ENCODE assay signal across 1 mouse cellular context in the genomic region with DNA sequence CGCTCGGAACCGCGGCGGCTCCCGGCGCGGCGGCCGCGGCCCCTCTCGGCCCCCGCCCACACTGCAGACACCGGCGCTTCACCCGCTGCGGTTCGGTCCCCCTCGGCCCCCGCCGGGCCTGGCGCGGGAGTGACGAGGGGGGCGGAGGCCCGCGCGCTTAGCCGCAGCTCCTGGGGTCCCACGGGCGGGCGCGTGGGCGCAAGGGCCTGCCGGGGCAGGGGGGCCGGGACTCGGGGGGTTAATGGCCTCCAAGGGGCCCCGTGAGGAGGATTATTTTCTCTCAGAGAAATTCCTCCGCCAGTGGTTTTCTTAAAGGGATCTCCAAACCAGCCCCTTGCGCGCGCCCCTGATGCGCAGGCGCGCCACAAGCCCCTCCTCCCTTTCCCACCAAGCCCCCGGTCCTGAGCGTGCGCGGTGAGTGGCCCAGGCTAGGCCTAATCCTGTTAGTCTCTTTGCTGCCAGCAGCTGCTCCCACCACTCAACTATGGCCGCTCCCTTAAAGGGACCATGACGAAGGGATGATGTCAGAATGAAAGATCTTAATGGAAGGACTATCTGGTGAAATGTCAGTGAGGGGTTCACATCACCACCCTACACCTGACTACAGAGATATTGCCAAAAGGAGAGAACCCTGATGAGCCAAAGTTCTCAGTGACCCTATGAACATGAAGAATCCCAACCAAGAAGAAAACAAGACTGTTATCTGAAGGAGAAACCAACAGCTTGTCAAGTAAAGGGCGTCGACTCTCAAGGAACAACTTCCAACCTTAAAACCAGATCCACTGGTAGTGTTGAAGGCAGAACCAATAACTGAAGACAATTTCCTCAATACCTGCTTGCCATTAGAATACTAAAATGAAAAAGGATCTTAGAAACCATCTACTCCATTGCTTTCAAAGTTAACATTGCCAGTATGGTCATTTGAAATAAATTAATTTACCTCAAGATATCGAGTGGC.
TF ChIP-seq lines count a peak whose summit lies in the region.

TSS of gene Zmym4 (minus strand) at position 272 of the 958 bp plus-strand sequence.

TF ChIP-seq in CH12.LX, 34 proteins besides CTCF, POLR2A, EP300 and RAD21 (continued from another document):
- TF ChIP-seq SIN3A (IDR thresholded peaks at IDR 0.05; ENCODE audit: low read length), result peak; percentile 25; the same call in 1 of the 2 replicates
- no peak for TF ChIP-seq USF1 (IDR thresholded peaks at IDR 0.05; ENCODE audit: low read depth, low read length)
- TF ChIP-seq KAT2A (IDR thresholded peaks at IDR 0.05; ENCODE audit: insufficient replicate concordance, low read length), result peak; percentile 54; the same call in 1 of the 2 replicates
- no peak for TF ChIP-seq ZKSCAN1 (IDR thresholded peaks at IDR 0.05; ENCODE audit: borderline replicate concordance, low read depth, low read length)
- TF ChIP-seq MEF2A (IDR thresholded peaks at IDR 0.05; ENCODE audit: borderline replicate concordance, low read depth, low read length), result no peak
- 0 out of 2 replicates have a peak, but pooled peaks have one; percentile 20 for TF ChIP-seq ETS1 (conservative IDR thresholded peaks at IDR 0.05; ENCODE audit: low read depth, low read length)
- TF ChIP-seq CHD2 (IDR thresholded peaks at IDR 0.05; ENCODE audit: low read length), result 0 out of 2 replicates have a peak, but pooled peaks have one; percentile 7
- no peak for TF ChIP-seq GABPA (IDR thresholded peaks at IDR 0.05; ENCODE audit: insufficient replicate concordance, low read depth, low read length)
- TF ChIP-seq ZC3H11A (IDR thresholded peaks at IDR 0.05; ENCODE audit: low read depth, low read length), result no peak
